Mouse (Mus musculus) c-Kit-positive CD71-negative TER-119-negative erythroid progenitor cells, embryonic 14.5 days (primary cell): Measurements from ENCODE around the gene Flvcr2.

Experiments used
- DNase-seq: peaks from one replicate; pipeline ENCODE4 v3.0.0-alpha.2; 2013; ENCODE audit warnings: low read depth

Flvcr2 gene

DNA sequence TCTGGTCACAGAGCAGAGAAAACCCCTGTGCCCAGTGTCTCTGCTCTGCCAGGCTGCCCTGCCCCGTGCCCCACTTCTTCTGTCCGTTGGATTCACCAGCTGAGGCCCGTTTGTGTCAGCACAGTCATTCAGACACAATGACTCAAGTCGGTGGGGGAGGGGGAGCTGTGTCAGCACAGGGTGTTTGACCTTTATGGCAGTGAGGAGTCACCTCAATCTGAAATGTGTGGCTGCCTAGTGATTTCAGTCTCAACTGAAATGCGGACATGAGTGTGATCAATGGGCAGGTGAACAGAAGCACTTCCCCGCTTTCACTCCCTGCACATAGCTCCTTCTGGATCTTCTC, 16.4 kb upstream of the Flvcr2 start:
- no peak for DNase-seq

DNA sequence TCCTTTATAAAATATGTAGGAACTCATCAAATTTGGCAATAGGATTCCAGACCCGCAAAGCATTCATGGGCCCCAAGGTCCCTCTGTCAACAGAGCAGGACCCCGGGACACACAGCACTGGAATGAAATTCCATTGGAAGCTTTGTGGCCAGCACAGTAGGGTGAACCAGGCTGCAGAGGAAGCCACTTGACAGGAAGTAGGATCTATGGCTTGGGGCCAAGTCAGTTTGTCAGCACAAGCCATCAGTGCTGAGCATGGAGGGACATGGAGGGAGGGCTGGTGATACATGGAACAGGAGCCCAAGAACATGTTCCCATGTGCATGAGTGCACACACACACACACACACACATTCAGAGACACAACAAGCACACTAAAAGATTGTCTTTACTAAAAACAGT, 10.1 kb upstream of the Flvcr2 start:
- DNase-seq: no peak

DNA sequence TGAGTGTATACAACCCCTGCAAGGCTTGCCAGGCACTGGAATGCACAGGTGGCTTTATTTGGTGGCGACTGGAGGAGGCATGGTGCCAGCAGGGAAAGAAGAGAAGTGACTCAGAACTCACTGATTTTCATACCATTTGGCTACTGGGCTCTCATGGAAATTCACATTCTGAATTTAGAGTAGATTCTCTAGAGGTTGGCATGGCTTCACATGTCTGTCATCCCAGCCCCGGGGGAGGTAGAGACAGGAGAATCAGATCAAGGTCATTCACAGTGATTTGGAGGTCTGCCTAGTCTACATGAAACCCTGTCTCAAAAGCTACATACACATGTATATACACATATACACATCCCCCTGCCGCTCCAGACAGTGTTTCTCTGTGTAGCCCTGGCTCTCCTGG, 9.4 kb upstream of the Flvcr2 start:
- no peak for DNase-seq

DNA sequence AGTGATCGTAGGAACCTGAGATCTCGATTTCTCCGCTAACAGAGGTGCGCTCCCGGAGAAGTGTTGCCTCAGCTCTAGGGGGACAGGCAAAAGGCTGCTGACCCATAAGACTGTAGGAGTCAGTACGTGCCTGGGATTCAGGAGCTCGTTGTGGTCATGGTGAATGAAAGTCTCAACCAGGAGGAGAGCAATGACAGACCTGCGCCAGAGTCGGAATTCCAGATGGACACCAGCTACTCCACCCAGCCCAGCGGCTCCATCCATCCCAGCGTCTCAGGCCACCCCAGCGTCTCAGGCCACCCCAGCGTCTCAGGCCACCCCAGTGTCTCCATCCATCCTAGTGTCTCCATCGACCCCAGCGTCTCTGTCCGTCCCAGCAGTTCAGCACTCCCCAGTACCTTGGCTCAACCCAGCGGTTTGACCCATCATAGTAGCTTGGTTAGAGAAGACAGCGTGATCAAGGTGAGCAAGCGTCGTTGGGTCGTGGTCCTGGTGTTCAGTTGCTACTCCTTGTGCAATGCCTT, 419 bp downstream of the Flvcr2 start:
- DNase-seq: no peak

DNA sequence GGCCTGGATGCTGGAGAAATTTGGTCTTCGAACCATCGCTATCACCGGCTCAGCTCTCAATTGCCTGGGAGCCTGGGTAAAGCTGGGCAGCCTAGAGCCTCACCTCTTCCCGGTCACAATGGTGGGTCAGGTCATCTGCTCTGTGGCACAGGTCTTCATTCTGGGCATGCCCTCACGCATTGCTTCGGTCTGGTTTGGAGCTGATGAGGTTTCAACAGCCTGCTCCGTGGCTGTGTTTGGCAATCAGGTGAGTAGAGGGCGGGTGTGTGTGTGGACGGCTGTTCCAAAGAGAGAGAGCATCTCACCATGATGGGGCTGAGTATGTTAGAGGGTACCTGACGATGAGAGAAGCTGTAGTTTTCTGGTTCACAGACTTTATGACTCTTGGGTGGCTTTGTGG, 1.0 kb downstream of the Flvcr2 start:
- no peak for DNase-seq

DNA sequence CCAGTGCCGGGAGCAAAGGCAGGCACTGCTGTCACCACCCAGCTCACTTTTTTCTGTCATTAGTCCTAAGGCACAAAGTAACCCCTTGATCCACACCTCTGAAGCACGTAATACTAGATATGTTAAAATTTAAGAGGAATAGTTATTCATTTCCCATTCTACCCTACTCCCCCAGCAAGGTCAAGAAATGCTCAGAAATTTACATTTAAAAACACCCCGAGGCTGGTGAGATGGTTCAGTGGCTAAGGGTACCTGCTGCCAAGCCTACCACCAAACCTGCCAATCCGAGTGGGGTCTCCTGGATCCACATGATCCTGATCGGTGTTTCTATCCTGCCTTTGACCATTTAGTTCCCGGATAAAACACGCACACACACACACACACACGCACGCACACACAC, 3.5 kb downstream of the Flvcr2 start:
- no peak for DNase-seq

DNA sequence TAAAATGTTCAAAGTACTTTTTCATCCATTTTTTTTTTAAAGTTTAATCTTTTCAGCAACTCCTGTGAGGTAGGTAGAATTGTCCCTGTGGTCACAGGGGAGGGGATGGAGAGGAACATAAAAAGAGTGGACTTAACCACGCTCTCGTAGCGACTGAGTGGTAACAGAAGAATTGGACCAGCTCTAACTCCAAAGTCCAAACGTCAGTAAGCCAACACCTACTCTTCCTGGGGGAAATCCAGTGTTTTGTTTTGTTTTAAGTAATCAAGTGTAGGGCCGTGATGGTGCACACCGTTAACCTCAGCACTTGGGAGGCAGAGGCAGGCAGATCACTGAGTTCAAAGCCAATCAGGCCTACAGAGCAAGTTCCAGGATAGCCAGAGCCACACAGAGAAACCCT, 5.8 kb downstream of the Flvcr2 start:
- no peak for DNase-seq

DNA sequence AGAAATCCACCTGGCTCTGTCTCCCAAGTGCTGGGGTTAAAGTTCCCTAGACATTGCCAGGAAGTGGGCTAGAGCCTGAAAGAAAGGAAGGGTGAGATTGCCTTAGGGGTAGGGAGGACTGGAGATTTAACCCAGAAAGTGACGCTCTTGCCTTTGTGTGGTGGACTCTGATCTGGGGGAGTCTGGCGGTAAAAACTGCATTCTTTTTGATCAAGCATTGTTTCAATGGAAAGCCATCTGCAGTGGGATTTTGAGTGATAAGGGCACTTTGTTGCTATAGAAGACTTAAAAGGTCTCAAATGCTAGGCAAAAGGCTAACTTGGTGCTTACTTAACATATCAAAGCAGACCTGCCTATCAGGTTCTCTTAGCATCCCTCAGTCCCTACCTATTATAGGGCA, 6.9 kb downstream of the Flvcr2 start:
- no peak for DNase-seq

DNA sequence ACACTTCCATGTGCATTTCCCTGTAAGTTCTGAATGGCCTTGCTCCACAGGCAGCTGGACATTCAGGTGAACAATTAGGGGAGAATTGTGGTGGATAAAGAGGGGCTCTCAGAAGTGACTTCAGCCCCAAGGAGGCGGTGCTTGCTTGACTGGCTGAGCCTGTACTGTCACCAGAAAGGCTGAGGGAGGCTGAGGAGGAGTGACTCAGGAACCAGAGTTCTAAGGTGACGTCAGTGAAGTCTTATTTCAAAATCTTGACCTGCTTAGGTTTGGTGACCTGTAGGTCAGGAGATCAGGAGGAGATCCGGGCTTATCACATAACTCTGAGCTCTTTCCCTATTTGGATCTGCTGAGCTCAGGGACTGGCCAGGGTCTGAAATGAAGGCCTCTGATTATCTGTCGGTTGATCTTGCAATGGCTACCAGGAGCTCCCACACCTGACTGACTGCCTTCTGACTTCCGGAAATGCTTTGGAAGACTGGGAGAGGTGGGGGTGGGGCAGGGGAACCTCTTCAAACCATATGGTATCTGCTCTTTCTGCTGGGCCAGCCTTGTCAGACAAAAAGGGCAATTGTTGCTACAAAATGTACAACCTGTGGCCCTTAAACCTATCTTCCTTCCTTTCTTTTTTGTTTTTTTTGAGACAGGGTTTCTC, 8.4 kb downstream of the Flvcr2 start:
- DNase-seq: no peak

DNA sequence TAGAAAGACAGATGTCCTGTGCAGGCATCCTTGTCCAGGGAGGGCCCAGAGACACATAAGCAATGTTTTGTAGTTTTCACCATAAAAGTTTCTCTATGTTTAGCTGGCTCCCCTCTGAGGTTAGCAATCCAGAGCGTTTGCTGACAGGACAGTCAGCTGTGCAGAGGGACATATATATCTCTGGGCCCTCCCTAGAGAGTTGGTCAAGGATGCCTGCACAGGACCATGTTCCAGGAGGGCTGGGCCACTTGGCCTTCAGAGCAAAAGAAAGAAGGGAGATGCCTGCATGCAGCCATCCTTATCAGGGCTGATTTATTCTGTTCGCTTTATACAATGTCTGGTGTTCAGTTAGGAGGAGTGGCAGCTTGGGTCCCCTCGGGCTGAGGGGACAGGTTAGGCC, 10.1 kb downstream of the Flvcr2 start:
- no peak for DNase-seq

DNA sequence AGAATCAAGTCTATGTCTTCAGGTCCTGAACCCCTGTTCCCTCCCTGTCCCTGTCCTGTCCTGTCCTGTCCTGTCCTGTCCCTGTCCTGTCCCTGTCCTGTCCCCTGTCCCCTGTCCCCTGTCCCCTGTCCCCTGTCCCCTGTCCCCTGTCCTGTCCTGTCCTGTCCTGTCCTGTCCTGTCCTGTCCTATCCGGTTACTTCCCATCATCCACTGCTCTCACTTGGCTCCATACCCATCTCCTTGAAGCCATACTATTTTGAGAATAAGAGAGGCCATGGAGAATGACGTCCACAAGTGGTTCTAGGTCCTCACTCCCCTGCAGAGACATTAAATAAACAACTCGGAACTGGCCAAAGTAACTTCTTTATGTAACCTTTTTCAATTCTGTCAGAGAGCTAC, 10.7 kb downstream of the Flvcr2 start:
- no peak for DNase-seq

DNA sequence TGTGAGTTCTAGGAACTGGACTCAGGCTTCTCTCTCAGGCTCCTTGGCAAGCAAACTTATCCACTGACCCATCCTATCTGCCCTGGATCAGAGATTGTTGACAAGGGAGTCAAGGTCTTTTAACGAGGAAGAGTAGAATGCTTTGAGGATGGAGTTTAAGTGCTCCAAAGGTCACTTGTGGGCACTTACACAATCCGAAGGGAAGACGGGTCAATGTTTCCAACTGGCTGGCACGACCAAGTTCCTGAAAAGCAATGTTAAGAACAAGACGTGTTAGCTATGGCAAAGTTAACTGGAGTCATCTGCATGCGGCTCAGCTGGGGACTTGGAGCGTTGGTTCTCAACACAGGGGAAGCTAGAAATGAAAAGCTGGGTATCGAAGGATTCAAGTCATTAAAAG, 12.4 kb downstream of the Flvcr2 start:
- no peak for DNase-seq

DNA sequence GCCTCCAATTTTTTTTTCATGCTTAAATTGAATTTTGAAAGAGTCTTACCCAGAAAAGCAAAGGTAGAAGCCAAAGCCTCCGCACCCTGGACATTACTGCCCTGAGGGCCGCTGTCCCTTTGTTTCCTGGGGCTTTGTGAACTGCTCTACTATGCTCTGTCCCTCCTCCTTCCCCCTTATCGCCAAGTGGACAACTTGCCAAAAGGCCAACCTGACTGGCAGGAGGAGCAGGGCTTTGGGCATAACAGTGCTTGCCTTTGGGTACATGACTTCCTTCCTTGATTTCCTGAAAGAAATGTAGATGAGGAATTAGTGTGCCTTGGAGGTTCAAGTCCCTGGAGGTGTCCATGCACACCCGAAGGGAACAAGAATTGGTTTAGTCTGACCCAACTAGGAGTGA, 15.1 kb downstream of the Flvcr2 start:
- DNase-seq: no peak

DNA sequence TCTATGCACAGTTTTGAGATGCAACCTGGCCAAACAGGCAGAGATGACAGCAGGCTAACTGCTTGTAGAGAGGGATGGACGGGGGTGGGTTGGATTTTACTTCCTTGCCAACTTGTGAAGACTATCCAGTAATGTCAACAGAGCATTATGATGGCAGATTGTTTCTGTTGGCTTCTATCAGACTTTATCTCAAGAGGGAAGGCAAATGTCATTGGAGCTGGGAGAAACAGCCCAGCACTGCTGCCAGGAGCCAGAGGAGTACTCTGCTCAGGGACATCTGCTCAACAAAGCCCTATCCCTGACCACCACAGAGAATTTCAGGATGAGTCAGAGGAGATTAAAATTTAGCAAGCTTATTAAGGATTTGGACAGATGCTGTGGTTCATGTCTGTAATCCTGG, 18.3 kb downstream of the Flvcr2 start:
- no peak for DNase-seq

DNA sequence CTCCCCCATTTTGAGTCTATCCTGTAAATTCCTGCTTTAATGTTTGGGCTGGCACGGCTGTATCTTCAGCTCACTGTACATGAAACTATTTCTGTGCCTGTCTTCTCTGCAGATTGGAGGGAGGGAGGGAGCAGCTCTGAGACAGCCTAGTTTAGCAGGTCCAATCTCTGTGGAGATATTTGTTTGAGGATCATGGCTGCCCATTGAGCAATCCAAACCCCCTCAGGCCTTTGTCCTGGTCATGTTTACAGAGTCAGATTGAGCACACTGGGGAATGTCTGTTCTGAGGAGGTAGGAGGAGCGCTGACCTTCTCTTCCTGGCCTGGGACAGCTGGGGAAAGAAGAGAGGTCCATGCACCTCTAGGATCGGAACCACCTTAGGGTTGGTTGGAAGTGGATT, 19.9 kb downstream of the Flvcr2 start:
- no peak for DNase-seq

DNA sequence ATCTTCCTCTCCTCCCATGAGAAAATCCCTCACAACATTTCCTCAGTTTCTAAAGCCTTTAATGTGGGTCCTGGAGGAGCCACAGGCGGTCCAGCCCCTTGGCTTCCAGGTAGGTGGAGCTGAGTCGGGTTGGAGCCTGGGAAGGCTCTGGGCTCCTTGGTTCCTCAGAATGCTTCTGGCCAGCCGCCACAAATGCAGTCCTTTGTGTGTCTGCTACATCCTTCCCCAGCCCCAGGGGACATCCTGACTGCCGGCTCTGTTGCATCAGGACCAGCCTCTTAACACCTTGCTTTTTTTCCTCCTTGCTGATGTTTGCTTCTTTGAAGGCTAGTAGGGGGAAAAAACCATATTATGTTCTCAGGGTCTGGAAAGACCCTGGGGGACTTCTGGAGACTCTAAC, 21.4 kb downstream of the Flvcr2 start:
- DNase-seq: no peak

DNA sequence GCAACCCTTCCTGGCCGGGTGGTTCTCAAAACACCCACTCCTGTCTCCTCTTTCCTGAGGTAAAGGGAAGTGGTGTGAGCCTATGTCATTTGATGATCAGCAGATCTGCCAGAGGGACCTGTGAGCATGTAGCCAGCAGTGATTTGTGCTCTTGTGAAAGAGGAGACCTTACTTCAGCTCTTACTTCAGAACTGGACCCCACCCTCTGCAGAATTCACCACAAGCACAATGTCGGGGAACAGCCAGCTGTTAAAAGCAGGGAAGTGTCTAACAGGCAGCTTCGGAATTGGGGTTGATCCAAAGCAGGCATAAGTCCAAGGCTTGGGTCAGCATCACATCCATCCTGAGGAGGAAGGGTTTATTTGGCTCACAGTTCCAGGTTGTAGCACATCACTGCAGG, 25.0 kb downstream of the Flvcr2 start:
- no peak for DNase-seq

DNA sequence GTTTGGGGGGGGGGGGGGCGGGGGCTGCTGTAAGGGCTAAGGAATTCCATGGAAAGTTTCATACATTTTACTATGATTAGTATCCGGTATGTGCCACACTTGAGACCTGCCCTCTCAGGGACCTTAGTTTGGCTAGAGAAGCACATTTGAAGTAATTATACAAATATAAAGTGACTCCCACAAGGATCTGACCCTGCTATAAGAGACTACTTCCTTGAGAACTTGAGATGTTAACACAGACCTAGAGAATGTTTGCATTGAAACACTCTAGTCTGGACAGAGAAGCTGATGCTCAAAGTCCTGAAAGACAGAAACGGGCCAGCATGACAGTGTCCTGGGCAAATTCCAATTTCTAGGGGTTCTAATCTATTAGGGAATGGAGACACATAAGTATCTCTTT, 32.6 kb downstream of the Flvcr2 start:
- no peak for DNase-seq

DNA sequence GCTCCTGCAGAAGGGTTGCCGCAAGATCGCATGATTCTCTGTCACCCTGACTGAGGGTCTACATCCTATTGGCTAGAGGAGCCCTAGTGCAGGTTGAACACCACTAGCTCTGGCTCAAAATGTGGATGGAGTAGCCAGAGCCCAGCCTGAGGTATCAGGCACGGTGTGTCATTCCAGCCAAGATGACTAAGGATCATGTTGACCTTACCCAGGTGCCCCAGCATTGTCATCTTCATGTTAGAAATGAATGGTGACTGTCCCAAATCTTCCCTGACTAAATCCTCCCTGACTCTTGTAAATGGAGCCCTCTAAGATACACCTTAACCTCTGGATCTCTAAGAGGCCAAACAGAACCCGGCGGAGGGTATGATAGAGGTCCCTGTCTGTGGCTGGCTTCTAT, 33.4 kb downstream of the Flvcr2 start:
- no peak for DNase-seq

DNA sequence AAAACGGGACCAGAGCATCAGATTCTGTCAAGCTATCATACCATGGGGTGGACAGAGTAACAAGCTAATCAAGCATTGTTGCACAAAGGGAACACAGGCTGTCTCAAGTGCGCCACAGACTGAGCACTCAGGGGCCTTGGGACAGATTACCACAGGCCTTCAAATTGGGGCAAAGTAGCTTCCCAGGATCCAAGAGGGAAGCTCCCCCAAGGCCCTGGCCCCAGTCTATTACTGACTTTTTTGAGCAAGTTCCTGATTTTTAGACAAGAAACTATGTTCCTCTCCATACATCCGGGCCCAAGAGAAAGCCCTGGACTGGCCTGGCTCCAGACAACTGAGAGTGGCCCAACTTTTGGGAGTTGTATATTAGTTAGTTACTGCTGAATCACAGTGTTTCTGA, 35.3 kb downstream of the Flvcr2 start:
- DNase-seq: no peak

DNA sequence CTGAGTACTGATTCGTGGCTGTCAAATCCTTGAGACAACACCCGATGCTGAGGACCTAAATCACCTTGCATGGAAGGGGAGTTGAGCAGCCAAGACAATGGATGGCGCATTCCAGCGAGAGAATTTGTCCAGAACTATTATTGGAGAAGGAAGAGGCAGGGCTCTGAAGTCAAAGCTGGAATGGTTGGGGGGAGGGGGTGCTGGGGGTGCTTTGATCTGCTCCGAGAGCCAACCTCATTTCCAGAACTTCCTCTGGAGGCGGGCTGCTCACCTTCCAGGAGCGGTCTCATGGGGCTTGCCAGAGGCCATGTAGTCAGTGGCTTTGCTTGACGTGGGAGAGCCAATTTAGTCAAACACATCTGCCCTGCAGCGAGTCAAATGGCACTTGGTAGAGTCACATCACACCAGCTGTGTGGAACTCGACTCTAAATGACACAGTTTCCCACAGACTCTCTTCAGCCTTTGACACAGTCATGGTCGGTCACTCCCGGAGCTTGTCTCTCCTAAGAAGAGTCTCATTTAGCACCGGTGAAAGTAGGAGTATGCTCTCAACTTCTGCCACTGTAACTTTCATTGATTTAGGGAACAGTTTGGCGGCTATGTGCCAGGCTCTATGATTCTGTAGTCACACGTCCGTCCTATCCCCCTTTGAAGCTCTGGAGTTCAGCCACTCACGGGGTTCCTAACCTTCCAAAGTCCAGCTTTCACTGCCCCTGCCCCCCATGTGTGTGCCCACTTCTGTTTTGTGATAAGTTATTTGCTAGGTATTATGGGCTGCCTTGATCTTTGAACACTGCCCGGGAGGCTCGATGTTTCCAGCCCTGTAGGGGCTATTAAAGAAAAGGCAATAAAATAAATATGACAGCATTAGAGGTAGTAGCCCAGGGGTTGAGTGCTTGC, 38.8 kb downstream of the Flvcr2 start:
- DNase-seq: no peak

DNA sequence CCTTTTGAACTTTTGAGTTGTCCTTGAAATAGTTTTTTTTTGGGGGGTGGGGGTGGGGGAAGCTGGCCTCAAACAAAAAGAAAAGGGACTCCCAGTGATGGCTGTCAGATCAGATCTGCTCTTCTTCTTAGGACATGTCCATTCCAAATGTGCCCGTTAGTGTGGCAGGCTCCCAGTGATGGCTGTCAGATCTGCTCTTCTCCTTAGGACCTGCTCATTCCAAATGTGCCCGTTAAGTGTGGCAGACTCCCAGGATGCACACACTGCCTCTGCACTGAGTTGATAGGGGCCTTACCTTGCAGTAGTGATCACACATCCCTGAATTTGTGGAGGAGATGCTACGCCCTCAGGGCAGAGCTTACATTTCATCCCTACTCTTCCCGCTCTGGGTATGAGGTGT, 45.8 kb downstream of the Flvcr2 start:
- DNase-seq: no peak

DNA sequence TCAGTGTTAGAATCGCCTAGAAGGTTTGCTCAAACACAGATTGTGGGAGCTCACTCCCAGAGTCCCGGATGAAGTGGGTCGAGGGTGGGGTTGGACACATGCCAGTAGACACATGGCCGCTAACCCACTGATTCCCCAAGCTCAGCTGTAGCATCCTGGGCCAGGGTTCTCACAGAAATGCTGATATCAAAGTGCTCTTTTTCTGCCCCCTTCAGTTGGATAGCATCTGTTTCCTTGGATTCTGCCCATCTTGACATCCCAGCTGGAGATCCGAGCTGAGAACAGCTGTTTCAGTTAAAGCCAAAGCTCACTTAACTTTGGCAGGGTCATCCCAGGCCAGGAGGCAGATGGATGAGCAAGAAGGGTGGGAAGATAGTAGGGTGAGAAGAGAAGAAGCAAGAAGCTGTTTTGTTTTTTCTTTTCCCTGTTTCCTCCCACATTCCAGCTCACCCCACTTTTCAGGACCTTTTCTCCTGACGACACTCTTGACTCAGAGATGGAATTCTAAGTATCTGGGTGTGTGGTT, 46.5 kb downstream of the Flvcr2 start:
- DNase-seq: no peak

DNA sequence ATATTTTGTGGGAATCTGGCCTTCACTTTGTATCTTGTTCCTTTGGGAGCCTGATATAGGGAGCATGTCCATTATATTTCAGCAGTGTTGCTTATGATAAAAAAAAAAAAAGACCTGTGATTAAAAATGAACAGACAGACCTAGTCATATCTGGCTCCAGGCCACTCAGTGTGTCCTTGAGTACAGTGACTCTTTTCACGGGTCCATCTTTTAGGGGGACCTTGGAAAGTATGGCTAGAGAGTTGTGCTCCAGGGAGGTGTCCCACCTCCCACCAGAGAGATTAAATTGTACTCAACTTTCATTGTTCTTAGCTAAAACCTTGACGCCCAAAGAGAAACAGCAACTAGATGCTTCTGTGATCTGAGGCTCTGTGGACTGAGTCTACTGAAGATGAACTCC, 47.8 kb downstream of the Flvcr2 start:
- no peak for DNase-seq
